Mouse (Mus musculus) erythroblast, embryonic 14.5 days (primary cell): ENCODE results near the gene Ankrd63. TPM values are rescaled to one million over a fixed set of nuclear protein-coding genes. Genes with fewer than 3 reads are reported as not detected.
A peak's percentile ranks its signal among the peaks of the same experiment; 100 is the strongest.

ENCODE experiments used
- H3K27me3 ChIP-seq: 2 replicates; pipeline ENCODE4 v1.6.1; 2012; ENCODE audit warnings: inconsistent platforms; ENCODE audit not compliant: control insufficient read depth
- H3K36me3 ChIP-seq: 2 replicates; pipeline ENCODE4 v1.6.1; 2012; ENCODE audit warnings: mild to moderate bottlenecking, inconsistent platforms; ENCODE audit not compliant: control insufficient read depth
- H3K4me1 ChIP-seq: 2 replicates; pipeline ENCODE4 v1.6.1; 2012; ENCODE audit warnings: inconsistent platforms; ENCODE audit not compliant: control insufficient read depth
- H3K4me3 ChIP-seq: replicated peaks from 2 replicates; pipeline ENCODE3; 2012; ENCODE audit warnings: moderate library complexity, mild to moderate bottlenecking, inconsistent platforms
- H3K9me3 ChIP-seq: 2 replicates; pipeline ENCODE4 v1.6.1; 2012; ENCODE audit warnings: low read length, inconsistent platforms, mixed read lengths; ENCODE audit not compliant: control insufficient read depth
- GATA1 ChIP-seq: IDR thresholded peaks from 2 replicates; pipeline ENCODE4 v1.6.1; 2012; ENCODE audit warnings: low read length, inconsistent platforms, mixed read lengths
- TAL1 ChIP-seq: IDR thresholded peaks from 3 replicates; pipeline ENCODE4 v1.6.1; 2012; ENCODE audit warnings: low read length, inconsistent platforms, mixed read lengths
- polyA plus RNA-seq: library from polyadenylated mRNA; stranded (reverse); fragments of >175 nt; gene quantifications from 2 replicates; pipeline ENCODE4 v1.2.3, GENCODE M21; 2012

Gene Ankrd63
- 0.01 TPM in 1 of 2 replicates, not detected in the other for polyA plus RNA-seq

DNA sequence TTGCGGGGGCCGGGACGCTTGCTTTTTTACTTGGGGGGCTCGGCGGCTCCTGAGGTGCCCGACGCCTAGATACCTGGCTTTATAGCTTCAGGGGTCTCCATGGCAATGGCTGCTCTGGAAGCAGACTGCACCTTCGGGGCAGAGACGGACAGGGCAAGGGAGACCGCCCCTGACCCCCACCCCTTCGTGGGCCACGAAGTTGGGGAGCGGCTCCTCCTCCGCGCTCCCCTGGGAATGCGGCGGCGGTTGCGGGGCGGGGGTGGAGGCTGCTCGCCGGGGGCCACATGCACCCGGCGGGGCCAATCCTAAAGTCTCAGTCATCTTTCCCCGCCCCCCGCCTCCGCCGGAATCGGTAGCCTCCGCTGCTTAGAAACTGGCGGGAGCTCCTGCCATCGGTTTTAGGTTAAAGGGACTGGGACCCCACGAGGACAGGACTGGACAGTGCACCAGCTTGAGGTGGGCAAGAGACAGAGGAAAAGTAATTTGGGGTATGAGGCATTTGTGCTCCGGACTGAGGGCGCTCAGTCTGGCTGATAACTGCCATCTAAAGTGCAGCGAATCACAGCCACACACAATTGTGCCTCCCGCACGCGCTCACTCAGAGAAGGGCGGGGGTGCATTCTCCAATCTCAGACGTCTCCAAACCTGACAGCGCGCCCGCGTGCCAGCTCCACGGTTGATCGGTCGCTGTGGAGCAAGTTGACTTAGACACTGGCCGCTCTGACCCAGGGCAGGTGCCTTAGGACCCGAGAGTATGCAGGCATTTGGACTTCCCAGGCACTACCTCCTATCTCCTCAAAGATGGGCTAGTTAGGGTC is at the start of gene Ankrd63:
Ankrd63 (minus strand) TSS at position 51 of the 818 bp plus-strand sequence.
- H3K4me1 ChIP-seq, result peaks cover 15% of the 10 kb centered on the region
- no peaks in the 10 kb centered on the region for H3K36me3 ChIP-seq
- H3K9me3 ChIP-seq, result peaks cover 22% of the 10 kb centered on the region
- H3K4me3 ChIP-seq, result peak within 1 kb of the TSS; percentile 16
- H3K27me3 ChIP-seq, result peaks cover 98% of the 10 kb centered on the region
- TF ChIP-seq TAL1, result no peak

DNA sequence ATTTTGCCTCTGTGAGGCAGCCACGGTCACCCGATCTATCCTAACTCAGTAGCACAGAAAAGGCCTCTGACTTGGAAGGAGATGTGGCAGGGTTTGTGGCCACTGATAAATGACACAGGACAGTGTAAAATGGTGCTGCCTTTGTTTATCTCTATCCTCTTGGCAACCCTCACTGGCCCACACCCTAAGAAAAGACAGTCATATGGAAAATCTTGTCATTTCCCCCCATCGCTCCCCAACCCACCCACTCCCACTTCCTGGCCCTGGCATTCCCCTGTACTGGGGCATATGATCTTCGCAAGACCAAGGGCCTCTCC is 49.0 kb upstream of the Ankrd63 start:
- H3K4me1 ChIP-seq, result peaks cover 67% of the 10 kb centered on the region
- peaks cover 50% of the 10 kb centered on the region for H3K36me3 ChIP-seq
- H3K4me3 ChIP-seq, result peak overlapping the region; percentile 21
- no peaks in the 10 kb centered on the region; the same call in 1 of the 2 replicates for H3K27me3 ChIP-seq
- no peaks in the 10 kb centered on the region for H3K9me3 ChIP-seq
- TF ChIP-seq TAL1, result no peak
- TF ChIP-seq GATA1, result no peak

DNA sequence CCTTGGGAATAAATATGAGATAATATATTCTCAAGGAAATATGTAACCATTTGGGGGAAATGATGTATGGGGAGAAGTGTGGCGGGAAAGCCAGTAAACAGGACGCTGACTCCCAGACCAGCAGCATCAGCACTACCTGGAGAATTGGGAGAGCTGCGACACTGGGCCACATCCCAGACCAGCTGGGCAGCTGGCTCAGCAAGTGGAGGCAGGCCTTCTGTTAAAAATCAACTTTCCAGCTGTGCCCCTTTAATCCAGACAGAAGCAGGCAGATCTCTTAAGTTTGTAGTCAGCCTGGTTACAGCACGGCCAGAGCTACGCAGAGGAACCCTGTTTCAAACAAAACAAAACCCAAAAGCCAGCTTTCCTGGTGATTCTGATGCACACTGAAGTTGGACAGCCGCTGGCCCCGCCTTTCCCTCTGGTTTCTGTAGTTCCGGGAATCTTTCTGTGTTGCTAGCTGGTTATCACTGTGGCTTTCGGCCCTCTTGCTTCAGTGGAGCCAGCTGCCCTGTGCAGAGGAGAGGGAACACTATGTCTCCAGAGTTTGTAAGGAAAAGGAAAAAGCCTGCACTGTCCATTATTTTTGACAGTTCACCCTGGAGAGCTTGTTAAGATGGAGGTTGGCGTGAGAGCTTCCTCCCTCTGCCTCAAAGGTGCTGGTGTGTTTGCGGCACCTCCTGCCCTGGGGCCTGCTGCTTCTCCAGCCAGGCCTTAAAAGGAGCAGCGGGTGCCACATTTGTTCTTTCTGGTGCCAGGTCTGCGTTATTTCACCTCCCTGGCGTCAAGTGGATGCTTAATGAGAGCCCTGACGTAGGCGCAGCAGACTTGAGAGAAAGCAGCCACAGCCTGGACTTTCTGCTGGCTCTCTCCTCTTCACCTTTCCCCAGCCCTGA is 48.4 kb upstream of the Ankrd63 start:
- H3K9me3 ChIP-seq, result no peaks in the 10 kb centered on the region
- H3K4me1 ChIP-seq, result peaks cover 73% of the 10 kb centered on the region
- no peaks in the 10 kb centered on the region; the same call in 1 of the 2 replicates for H3K27me3 ChIP-seq
- TF ChIP-seq GATA1 (no peak), TAL1 (no peak)
- peak overlapping the region; percentile 21 for H3K4me3 ChIP-seq
- H3K36me3 ChIP-seq, result peaks cover 55% of the 10 kb centered on the region

DNA sequence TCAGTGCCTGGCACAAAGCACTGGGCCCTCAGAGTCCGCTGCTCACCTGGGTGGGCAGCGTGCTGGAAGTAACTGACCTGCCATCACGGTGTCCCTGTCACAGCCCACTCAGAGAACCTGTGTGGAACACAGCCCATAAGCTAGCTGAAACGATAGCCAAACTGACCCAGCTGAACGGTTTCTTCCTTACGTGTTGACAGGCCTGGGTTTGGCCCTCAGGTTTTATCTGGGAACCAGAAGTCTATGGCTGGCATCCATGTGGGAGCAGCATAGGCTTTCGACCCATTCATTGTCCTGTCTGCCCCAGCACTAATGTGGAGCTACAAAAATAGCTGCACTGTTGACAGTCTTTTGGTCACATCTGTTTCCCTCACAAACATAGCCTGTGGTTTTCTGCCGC is 46.7 kb upstream of the Ankrd63 start:
- peaks cover 55% of the 10 kb centered on the region for H3K36me3 ChIP-seq
- H3K9me3 ChIP-seq, result no peaks in the 10 kb centered on the region
- H3K4me3 ChIP-seq, result no peak overlapping the region
- TF ChIP-seq TAL1 (no peak), GATA1 (no peak)
- H3K4me1 ChIP-seq, result peaks cover 78% of the 10 kb centered on the region
- H3K27me3 ChIP-seq, result no peaks in the 10 kb centered on the region

DNA sequence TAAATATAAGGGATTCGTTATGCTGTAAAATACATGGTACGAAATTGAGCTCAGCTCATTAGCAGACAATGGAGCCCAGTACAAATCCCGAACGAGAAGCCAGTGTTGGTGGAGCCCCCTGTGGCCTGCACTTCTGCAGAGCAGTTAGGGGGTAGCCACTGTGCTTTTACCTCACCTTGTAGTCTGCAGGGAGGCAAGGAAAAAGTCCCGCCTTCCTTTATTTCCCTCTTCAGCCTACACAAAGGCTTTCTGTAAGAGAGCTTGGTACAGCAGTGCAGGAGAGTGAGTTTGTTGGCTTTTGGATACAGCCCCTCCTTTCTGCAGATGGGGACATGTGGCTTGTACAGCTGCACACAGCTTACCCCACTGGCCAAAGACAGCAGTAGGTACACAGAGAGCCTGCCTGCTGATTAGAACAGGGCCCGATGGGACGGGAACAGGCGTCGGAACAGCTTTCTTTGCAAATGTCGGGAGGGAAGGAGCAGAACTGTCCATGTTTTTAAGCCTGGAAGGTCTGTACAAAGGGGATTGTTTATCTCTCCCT is 45.6 kb upstream of the Ankrd63 start:
- Histone ChIP-seq H3K27me3 (peaks cover 9% of the 10 kb centered on the region), H3K4me1 (peaks cover 87% of the 10 kb centered on the region), H3K9me3 (no peaks in the 10 kb centered on the region), H3K4me3 (no peak overlapping the region), H3K36me3 (peaks cover 55% of the 10 kb centered on the region)
- TF ChIP-seq TAL1 (no peak), GATA1 (no peak)

DNA sequence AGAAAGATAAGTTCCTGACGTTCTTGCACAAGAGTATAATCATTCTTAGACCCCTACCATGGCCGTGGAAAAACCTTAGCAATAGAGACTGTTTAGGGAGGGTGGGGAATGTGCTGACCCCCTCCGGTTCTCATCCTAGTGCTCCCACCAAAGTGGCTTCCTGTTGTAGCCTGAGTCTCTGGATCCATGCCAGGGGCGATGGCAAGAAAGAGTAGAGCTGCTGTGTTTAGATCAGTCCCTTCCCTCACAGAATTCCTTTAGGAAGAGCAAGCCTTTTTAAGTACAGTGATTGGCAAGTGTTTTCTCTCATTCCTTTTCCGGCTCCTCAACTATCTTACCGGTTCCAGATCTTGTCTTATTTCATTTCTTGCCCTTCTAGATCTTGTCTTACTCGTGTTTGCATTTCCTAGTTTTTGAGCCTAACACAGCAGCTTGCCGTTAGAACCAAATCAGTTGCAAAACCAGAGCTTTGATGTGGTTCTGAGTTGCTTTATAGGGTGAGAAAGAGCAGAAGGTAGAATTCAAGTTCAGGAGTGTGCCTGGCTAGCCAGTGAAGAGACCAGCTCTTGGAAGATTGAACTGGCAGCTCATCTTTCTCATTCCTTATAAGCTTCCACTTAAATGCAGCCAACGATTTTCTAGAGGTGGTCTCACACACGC is 43.7 kb upstream of the Ankrd63 start:
- H3K4me3 ChIP-seq, result peak overlapping the region; percentile 91
- H3K27me3 ChIP-seq, result peaks cover 16% of the 10 kb centered on the region
- H3K36me3 ChIP-seq, result peaks cover 51% of the 10 kb centered on the region
- H3K9me3 ChIP-seq, result no peaks in the 10 kb centered on the region
- TF ChIP-seq TAL1 (no peak), GATA1 (no peak)
- H3K4me1 ChIP-seq, result peaks cover 80% of the 10 kb centered on the region

DNA sequence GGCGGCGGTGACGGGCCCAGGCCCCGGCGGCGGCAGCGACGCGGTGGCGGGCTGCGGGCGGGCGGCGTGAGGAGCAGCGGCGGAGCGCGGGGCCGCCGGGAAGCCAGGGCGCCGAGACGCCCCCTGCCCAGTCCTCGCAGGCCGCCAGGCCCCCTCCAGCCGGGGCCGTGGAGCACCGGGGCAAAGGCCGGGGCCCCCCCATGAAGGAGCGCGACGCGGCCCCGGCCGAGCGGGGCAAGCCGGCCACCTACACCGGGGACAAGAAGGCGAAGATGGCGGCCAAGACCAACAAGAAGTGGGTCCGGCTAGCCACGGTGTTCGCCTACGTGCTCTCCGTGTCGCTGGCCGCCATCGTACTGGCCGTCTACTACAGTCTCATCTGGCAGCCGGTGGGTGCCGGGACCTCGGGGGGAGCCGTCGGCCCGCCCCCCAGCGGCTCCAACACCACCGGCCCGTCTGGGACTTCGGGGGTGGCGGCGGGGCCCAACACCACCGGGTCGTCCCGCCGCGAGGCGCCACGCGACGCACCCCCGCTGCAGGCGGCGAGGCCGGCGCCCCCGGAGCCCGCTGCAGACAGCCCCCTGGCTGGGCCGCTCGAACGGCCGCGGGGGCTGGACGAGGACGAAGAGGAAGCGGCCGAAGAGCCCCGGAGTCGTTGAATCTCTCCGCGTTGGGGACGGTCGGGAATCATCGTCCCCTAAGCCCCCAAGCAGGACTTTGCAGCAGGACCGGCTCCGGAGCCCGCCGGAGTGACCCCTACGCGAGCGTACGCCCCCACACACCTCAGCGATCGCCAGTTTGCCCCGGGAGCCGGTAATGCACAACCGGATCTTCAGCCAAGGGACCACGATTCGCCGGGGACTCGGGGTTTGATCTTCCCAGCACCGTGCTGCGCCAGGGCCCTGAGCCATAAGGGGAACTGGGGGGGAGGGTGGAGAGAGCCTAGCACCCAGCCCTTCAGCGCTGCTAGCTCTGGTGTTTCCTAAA is 42.4 kb upstream of the Ankrd63 start:
- peaks cover 38% of the 10 kb centered on the region for H3K36me3 ChIP-seq
- peaks cover 19% of the 10 kb centered on the region for H3K27me3 ChIP-seq
- H3K4me1 ChIP-seq, result peaks cover 68% of the 10 kb centered on the region
- TF ChIP-seq GATA1 (no peak), TAL1 (no peak)
- peak overlapping the region; percentile 91 for H3K4me3 ChIP-seq
- H3K9me3 ChIP-seq, result no peaks in the 10 kb centered on the region

DNA sequence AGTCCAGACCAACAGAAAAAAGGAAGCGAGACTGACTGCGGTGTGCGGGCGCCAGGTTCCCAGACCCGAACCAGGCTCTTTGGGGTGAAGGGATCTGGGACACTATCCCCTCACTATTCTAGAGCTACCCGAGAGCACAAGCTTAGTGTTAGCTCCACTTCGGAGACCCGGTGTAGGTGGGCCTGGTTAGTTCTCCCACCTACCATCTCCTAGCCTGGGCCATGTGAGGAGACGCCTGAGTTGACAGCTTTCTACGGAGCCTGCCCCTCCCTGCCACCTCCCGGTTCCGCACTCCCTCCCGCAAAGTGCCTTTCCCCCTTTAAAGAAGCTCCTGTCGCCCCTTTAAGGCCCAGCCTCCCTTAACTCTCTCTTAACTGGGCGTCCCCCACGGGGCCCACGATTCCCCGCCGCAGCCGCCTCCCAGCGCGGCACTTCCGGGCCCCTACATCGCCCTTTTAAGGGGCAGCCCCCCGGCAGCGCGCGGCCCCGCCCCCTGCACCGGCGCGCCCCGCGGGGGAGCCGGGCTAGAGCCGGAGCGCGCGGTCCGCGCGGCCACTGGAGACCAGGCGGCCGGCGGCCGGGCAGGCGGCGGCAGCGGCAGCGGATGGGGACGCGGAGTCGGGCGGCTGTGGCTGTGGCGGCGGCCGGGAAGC is 41.6 kb upstream of the Ankrd63 start, which contains the start of gene Inafm2:
Inafm2 (plus strand) TSS at position 527 of the 653 bp plus-strand sequence.
- H3K4me1 ChIP-seq, result peaks cover 63% of the 10 kb centered on the region

More for the DNA sequence above, 41.6 kb upstream of the Ankrd63 start, which contains the start of gene Inafm2:
- no peaks in the 10 kb centered on the region for H3K9me3 ChIP-seq
- H3K27me3 ChIP-seq, result peaks cover 19% of the 10 kb centered on the region
- TF ChIP-seq TAL1 (no peak), GATA1 (no peak)
- peak within 1 kb of the TSS; percentile 91 for H3K4me3 ChIP-seq
- peaks cover 32% of the 10 kb centered on the region for H3K36me3 ChIP-seq
